Mouse (Mus musculus): Measurements from ENCODE around the gene Zfp143.
"Not testable (repeated sequence)": the region's sequence is repeated elsewhere in the genome, so short reads cannot be mapped to it uniquely, and the experiment has no call there.

Zfp143 gene

DNA sequence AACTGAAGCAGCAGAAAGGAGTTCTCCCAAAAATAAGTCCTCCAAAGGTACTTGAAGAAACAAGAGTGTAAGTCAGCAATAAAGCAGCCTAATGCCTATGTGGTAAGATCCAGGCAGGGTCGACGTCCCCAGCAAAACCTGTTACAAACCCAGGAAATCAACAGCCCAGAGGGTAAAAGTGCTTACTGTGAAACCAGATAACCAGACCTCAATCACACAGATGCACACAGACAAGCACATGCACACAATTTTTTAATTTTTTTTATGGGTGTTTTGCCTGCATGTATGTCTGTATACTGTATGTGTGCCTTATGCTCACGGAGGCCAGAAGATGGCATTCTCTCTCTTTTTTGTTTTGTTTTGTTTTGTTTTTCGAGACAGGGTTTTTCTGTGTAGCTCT is 35.3 kb downstream of the Zfp143 start:
- no peak for DNase-seq (ENCODE audit: low read depth, low spot score)

GRCm38 (mm10) chr7:110097106-110097793 is 36.2 kb downstream of the Zfp143 start:
- DNase-seq (ENCODE audit: low read depth, low spot score): no peak

- no peak for DNase-seq (ENCODE audit: low read depth, low spot score)
Observed at GRCm38 (mm10) chr7:110100854-110101253, 39.8 kb downstream of the Zfp143 start.

- DNase-seq (ENCODE audit: low read depth, low spot score): no peak
Observed at GRCm38 (mm10) chr7:110101266-110101665, 40.2 kb downstream of the Zfp143 start.

GRCm38 (mm10) chr7:110105041-110105440 is 44.0 kb downstream of the Zfp143 start:
- no peak for DNase-seq (ENCODE audit: low read depth, low spot score)

DNA sequence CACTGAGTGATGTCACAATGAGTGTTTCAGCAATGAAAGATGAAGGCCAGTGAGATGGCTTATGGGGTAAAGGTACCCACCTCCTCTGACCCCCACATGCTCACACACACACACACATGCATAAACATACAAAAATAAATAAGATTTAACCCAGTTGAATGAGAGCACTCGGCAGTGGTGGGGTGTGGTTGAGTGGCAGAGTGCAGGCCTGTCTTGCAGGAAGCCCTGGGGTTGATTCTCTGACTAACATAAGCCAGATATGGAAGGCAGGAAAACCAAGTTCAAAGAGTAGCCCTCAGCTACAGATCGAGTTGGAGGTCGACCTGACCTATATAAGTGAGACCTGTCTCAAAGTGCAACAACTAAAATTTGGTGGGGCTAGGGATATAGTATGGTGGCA is 45.6 kb downstream of the Zfp143 start:
- DNase-seq (ENCODE audit: low read depth, low spot score): no peak

DNA sequence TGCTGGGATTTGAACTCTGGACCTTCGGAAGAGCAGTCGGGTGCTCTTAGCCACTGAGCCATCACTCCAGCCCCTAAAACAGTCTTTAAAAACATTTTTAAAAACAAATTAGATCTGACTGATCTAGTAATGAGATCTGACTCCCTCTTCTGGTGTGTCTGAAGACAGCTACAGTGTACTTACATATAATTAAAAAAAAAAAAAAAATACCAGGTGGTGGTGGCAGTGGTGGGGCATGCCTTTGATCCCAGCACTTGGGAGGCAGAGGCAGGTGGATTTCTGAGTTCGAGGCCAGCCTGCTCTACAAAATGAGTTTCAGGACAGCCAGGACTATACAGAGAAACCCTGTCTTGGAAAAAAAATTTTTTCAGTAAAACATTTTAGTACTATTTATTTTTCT is 47.5 kb downstream of the Zfp143 start:
- DNase-seq (ENCODE audit: low read depth, low spot score): not testable (repeated sequence)

DNA sequence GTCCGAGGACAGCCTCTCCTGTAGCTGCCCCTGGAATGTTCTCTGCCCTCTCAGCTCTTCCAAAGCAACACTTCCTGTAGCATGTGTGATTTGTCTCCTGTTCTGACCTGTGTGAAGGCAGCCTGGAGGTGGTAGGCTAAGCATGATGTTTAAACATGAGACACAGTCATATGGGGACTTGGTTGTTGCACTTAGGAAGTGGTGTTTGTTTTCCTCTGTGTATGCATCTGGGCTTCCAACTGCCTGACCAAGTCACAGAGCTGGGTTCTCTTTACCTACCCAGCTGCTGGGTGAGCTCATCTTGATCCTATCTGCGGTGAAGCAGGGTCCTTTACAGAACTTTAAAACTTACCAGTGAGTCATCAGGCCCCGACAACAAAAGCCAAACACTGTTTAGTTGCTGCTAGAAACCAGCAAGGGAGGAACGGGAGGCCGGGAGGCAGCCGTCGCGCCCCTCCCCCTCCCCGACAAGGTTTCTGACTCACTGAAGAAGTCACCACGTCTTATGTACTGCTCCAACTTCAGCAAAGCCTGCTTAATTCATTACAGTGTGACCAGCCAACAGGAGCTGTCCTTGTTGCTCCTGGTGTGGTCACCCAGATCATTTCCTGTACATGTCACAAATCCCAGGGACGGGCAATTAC is 48.1 kb downstream of the Zfp143 start:
- DNase-seq (ENCODE audit: low read depth, low spot score): no peak

DNA sequence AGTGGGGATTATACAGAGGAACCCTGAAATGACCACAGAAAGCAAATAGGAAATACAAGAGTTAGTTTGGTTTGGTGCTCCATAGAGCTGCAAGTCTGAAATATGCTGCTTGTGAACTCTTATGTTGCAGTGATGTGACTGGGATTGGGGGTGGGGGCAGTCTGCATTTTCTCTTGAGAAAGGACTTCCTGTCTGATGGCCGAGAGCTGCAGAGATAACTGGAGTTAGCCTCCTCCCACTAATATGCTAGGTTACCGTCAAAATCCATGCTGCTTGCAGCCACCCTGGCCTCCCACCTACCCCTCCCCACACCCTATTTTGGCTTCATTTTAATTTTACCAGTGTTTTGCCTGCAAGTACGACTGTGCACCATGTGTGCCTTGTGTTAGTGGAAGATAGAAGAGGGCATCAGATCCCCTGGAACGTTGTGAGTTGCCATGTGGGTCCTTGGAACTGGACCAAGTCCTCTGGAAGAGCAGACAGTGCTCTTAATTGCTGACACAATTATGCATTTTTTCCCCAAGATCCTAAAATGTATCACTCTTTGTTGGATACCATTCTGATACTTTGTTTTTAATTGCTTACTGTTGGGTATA is 49.1 kb downstream of the Zfp143 start:
- no peak for DNase-seq (ENCODE audit: low read depth, low spot score)

GRCm38 (mm10) chr7:110114699-110115098 is 53.7 kb downstream of the Zfp143 start:
- DNase-seq (ENCODE audit: low read depth, low spot score): no peak

- no peak for DNase-seq (ENCODE audit: low read depth, low spot score)
Observed at GRCm38 (mm10) chr7:110116731-110117291, 55.8 kb downstream of the Zfp143 start.

- DNase-seq (ENCODE audit: low read depth, low spot score): no peak
Observed at GRCm38 (mm10) chr7:110118448-110118847, 57.4 kb downstream of the Zfp143 start.

GRCm38 (mm10) chr7:110120157-110120784 is 59.3 kb downstream of the Zfp143 start:
- no peak for DNase-seq (ENCODE audit: low read depth, low spot score)

DNA sequence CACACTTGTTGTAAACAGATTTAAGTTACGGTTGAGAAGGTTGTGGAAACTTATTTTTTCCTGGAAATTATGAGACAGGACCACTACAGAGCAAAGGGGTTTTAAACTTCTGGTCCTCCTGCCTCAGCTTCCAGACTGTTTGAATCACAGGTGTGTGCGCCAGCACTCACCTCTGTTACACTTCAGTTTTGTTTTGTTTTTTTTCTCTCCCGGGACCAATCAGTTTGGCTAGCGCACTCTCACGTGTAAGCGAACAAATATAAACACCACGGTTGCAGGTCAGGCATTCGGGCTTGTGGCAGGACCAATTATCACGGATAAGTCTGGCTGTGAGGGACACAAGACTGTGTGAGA is 60.1 kb downstream of the Zfp143 start:
- no peak for DNase-seq (ENCODE audit: low read depth, low spot score)

DNA sequence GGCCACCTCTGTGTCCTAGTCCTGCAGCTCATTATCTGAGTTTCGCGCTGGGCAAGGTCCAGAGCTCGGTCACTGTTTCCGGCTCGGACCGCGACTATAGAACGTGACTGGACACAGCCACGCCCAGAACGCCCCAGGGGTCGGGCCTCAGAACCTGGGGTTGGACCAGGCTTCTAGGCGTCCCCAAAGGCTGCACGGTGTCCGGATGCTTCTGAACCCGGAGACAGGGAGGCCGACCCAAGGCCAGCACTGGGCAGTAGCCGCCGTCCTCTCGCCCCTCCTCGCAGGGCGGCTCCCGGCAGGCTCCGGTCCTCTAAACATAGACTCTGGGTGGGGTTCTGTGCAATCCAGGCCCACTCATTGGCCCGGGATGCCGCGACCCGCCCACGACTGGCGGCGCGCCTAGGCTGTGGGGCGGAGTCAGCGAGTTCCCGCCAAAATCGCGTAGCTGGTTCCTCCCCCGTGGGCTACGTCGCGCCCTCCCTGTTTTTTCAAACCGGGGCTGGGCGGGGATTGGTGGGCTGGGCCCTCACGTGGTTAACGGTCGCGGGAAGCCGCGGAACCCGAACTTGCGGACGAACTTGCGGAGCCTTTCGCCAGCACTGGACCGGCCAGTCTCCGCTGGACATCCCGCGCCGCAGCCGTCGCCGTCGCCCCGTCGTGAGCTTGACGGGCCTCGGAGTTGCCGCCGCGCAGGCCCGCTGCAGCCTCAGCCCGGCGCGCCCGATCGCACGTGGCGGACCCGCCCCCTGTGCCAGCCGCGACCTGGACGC is 60.7 kb downstream of the Zfp143 start, which contains the start of gene Wee1:
Gene Wee1 (plus strand): TSS at position 531 of the 773 bp plus-strand sequence.
- DNase-seq (ENCODE audit: low read depth, low spot score): peak; percentile 92

- no peak for DNase-seq (ENCODE audit: low read depth, low spot score)
Observed at GRCm38 (mm10) chr7:110122289-110122564, 61.2 kb downstream of the Zfp143 start.

DNA sequence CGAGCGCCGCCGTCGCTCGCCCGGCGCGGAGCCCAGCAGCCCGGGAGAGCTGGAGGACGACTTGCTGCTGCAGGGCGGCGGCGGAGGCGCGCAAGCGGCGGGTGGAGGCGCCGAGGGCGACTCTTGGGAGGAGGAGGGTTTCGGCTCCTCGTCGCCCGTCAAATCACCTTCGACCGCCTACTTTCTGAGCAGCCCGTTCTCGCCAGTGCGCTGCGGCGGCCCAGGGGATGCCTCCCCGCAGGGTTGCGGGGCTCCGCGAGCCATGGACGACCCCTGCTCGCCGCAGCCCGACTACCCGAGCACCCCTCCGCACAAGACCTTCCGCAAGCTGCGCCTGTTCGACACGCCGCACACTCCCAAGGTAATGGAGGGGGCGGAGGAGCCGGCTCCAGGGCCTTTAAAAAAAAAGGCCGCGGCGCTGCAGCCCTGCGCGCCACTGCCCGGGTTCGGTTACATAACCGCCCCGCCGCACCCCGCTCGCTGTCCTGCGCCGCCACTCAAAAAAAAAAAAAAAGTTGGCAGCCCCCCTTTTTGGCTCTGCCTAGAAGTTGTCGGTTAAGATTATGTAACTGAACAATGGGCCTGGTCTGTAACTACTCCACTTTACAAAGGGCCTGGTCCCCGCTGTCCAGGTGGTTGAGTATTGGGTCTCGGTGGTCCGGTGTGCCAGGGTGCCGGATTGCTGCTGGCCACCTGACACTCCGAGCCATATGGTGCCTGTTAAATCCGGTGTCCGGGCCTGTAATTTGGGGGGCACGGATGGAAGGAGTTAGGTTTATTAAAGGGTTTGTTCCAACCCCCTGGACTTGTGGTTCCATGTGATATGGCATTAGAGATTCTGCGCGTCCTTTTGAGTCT is 61.8 kb downstream of the Zfp143 start:
- no peak for DNase-seq (ENCODE audit: low read depth, low spot score)

GRCm38 (mm10) chr7:110123844-110124555 is 63.0 kb downstream of the Zfp143 start:
- no peak for DNase-seq (ENCODE audit: low read depth, low spot score)

DNA sequence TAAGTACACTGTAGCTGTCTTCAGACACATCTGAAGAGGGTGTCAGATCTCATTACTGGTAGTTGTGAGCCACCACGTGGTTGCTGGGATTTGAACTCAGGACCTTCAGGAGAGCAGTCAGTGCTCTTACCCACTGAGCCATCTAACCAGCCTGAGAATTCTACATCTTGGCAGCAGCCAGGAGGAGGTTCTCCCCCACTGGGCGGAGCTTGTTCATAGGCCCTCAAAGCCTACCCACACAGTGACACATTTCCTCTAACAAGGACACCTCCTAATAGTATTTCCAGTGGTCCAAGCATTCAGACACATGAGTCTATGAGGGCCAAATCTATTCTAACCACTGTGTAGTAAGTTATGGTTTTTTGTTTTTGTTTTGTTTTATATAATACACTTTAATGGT is 67.5 kb downstream of the Zfp143 start:
- DNase-seq (ENCODE audit: low read depth, low spot score): no peak

DNA sequence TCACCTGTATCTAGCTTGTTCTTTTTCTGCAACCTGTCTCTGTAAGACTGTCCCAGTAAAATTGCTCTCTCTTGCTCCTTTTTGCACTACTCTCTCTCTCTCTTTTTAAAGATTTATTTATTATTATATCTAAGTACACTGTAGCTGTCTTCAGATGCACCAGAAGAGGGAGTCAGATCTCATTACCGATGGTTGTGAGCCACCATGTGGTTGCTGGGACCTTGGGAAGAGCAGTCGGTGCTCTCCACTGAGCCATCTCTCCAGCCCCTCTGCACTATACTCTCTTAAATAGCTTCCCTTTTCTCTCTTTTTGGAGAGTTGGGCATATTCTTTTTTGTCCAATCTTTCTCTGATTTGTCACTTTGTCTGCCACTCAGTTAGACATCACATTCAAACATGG is 71.3 kb downstream of the Zfp143 start:
- not testable (repeated sequence) for DNase-seq (ENCODE audit: low read depth, low spot score)
